Mouse (Mus musculus) embryo, embryonic 11.5 days (tissue): Measurements from ENCODE around the gene Rdh5.

Experiments used
- DNase-seq: peaks from one replicate; pipeline ENCODE4 v3.0.0-alpha.2; 2012; ENCODE audit warnings: low read depth, low spot score

The Rdh5 gene

DNA sequence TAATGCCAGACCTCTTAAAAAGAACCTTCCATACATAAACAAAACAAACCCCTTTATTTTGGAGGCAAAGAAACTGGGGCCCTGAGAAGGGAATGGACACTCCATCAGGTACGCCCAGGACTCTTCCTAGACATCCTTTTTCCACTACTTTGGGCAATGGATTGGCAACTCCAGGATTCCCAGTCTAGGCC lies at the start of gene Rdh5:
TSS of gene Rdh5 (minus strand) at position 67 of the 191 bp plus-strand sequence.
- no peak for DNase-seq

DNA sequence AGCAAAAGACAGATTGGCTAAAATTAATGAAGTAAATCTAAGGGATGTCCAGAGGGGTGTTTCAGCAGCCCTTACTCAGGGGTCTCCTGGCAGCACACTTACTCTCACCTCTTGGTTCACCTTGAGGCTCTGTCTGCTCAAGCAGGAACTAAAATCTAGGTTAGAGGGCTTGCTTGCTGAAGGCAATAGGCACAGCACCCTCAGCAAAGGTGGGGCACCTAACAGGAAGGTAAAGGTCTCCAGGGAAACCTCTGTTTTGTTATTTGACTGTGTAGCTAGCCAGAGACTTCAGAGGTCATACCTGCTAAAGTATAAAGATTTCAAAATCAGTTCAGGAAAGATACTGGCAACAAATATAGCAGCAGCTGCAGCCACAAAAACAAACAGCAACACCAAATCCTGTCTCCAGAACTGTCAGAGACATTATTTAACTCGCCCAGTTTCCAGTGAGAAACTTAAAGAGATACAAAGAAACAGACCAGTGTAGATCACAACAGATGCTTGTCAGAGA lies 48.1 kb upstream of the Rdh5 start:
- DNase-seq: no peak

DNA sequence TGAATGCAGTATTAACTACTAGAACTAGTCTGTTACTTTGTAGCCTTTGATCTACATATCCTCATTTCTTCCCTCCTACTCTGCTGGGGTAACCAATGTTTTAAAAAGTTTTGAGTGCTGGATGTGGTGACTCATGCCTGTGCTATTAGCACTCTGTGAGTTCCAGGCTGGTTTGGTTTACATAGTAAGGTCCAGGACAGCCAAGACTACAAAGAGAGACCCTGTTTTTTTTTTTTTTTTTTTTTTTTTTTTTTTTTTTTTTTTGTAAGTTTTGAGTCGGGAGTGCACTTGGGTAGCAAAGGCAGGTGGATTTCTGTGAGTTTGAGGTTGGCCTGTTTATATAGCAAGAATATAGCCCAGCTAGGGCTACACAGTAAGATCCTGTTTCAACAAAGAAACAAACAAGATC lies 45.7 kb upstream of the Rdh5 start:
- DNase-seq: no peak

DNA sequence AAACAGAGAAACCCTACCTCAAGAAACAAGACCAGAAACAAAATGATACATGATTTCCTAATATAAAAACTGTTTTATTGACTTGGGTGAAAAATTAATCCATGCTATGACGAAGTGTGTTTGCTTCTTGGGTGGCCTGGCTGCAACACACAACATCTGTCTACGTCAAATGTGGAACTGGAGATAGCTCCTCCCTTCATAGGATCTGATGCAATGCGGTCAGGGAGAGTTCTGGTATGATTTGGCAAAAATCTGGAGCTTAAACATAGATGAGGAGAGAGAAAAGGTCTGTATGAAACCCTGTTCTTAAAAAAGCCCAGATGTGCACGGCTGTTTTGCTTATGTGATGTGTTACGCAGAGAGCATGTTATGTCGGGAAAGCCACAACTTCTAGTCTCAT lies 43.2 kb upstream of the Rdh5 start:
- DNase-seq: no peak

DNA sequence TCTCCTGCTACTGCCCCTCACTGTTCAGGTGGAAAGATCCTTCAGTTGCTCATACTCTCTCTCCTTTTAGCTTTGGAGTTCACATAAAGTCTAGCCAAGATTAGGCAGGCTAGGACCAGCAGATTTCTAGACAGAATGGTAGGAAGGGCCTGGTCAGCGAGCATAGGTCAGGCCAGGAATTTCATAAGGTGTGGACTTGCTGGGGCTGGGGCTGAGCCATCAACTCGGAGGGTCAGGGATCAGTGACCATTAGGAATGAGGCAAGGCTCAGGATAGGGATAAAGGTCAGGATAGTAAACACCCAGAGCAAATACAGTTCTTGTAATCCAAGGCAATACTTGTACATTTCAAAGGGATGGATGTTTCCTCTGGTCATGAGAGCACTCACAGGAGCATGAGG lies 42.3 kb upstream of the Rdh5 start:
- no peak for DNase-seq

DNA sequence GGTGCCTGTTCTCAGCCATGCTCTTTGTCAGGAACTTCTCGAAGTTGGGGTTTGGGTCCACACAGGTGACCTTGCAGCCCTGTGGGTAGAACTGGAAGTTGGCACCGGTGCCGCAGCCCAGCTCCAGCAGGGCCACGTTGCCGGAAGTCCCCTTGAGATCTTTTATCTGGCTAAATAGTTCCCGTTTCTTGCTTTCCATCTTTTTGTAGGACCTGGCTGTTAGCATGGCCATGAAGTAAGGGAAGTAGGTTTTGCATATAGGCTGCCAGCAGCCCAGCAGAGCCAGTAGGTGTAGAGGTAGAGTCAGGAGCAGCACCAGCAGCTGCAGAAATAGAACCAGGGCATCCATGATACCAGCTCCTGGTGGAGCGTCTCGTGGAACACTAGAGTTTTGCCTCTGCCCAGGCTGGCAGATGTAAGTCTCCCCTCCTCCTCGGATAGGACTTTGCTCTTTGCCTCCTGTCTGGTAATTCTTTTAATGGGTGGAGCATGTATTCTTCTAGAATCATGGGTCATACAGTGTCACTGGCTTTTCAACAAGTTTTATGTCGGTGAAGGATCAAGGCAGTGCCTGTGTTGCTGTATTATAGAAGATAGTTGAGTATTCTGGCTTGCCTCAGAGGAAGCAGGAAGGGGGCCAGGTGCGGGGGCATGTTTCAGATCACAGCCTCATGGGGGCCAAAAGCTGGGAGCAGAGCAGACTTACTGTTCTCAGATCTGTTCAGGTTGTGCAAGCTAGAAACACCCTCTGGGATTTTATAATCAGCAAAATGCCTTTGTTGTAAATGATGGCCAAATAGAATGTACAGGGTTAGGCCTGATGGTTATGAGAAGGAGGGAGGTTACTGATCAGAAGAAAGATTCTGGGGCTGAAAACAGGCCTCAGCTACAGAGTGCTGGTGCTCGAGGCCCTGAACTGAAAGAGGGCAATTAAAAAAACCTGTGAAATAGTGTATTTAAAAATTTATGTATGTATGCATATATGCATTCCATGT lies 38.2 kb upstream of the Rdh5 start, which contains the start of gene Mettl7b:
TSS of gene Mettl7b (minus strand) at position 399 of the 995 bp plus-strand sequence.
- DNase-seq: no peak

DNA sequence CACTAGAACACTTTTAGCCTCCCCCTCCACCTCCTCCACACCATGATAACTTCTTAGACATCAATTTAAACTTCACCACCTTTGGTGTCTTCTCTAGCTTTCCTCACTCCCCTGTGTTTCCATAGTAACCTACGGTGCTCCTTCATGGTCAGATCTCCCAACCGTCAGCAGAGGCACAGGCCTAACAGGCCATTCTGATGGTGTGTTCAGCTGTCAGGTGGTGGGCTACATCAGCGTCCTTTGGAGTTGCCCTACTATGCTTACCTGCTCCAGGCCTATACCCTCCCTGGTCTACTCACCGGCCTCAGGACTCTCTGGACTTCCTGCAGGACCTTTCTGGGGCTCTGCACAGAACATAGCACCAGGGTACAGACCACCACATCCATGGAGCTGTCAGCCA lies 37.5 kb upstream of the Rdh5 start:
- no peak for DNase-seq

DNA sequence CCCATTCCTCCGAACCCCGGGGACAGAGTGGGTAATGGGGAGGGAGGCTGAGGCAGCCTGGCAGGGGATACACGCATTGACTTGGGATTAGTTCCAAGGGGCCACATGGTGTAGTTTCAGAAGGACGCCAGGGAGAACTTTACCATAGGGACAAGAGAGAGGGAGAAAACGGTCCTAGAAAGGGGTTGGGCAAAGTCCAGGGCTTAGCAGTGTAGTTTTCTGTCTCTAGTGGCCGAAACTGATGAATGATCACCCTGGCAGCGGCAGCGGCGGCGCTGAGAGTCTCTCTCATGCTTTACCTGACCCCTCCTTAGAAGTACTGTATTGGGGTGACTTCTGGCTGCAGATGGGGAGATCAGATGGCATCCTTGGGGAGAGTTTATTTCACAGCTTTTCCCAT lies 35.7 kb upstream of the Rdh5 start:
- no peak for DNase-seq

DNA sequence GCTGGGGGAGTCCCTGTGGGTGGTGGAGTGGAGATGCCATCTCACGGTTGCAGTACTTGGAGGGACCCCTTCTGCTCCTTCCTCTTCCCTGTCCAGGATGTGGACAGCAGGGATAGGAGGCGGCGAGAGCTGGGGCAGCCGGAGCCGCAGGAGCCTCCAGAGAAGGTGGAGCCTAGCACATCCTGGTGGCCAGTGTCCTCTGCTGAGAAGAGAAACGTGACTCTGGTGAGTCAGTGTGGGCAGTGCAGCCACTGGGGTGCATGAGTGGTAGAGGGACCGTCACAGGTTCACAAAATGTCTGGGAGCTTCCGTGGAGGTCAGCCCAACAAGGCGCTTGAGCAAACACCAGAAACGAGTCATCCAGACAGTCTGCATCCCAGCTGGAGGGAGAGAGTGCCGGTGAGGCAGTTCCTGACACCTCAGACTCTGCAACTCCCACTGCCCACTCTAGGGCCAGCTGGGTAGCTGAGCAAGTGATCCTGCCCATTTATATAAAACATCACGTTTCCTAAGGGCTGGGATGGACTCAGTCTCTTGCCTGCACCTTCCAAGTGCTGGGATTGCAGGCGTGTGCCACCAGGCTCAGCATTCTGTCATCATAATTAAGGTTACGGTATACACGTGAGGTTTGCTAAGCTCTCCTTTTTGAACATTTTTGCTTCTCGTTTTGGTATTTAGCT lies 27.7 kb upstream of the Rdh5 start:
- no peak for DNase-seq

DNA sequence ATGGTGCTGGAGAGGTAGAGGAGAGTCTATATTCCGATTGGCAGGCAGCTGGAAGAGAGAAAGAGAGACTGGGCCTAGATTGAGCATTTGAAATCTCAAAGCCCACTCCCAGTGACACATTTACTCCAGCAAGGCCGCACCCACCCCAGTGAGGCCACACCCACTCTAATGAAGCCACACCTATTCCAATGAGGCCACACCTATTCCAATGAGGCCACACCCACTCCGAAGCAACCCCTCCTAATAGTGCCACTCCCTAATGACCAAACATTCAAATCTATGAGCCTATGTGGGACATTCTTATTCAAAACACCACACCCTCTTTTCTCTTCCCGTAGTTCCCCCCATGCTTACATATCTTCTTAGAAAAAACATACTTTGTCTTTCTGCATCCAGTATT lies 24.8 kb upstream of the Rdh5 start:
- no peak for DNase-seq

DNA sequence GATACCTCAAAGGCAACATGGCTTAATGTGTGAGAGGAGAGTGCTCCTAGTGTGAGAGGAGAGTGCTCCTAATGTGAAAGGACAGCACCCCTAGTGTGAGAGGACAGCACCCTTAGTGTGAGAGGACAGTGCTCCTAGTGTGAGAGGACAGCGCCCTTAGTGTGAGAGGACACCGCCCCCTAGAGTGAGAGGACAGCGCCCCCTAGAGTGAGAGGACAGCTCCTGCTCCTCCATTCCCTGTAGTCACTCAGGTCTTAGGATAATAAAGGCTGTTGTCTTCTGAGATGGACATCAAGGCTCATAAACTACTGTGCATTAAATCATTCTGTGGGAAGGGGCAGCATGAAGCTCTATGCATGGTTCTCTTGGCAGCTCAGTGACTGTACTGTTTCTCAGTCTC lies 23.0 kb upstream of the Rdh5 start:
- DNase-seq: no peak

DNA sequence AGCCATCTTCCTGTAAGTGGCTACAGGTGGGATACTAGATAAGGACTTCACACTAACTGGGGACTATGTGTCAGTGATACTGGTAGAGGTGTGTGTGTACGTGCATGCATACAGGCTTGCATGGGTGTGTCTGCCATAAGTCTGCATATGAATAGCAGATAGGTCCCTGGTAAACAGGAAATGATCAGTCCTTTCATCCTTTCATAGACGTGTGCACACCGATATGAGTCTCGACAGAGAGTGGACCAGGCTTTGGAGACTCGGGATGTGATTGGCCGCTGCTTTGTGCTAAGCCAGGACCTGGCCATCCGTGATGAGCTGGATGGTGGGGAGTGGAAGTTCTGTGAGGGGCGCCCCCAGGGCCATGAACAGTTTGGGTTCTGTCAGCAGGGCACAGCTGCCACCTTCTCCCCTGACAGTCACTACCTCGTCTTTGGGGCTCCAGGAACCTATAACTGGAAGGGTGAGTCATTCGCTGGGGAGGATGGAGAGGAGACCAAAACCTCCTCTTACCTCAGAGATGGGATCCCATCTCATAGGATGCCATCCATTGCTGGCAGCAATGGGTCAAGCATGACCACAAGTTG lies 17.9 kb upstream of the Rdh5 start:
- no peak for DNase-seq

DNA sequence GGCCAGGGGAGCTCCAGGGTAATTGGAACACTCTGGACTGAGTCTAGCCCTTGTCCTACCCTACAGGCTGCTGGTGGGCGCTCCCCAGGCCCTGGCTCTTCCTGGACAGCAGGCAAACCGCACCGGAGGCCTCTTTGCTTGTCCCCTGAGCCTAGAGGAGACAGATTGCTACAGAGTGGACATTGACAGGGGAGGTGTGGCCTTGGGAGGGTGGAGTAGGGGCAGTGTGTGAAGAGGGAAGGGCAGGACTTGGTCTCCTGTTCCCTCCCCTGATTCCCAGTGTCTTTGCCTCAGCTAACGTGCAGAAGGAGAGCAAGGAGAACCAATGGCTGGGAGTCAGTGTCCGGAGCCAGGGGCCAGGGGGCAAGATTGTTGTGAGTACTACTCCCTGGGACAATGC lies 16.3 kb upstream of the Rdh5 start:
- no peak for DNase-seq

DNA sequence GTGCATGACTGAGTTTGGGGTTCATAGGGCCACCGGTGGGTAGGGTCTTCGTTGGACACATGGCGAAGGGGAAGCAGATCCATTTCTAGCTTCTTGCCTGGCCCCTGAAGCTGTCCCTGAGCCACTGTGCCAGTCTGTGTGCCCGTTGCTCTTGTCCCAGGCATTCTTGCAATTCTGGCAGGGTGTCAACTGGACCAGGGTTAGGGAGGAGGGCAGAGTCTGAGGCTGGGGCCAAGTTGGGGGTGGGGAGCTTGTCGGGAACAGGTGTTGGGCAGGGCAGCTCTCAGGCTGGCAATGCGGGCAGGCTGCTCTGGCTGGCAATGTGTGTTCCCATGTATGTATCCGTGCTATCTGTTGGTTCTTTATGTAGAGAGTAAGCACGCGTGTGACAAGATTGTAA lies 15.8 kb upstream of the Rdh5 start:
- DNase-seq: no peak

DNA sequence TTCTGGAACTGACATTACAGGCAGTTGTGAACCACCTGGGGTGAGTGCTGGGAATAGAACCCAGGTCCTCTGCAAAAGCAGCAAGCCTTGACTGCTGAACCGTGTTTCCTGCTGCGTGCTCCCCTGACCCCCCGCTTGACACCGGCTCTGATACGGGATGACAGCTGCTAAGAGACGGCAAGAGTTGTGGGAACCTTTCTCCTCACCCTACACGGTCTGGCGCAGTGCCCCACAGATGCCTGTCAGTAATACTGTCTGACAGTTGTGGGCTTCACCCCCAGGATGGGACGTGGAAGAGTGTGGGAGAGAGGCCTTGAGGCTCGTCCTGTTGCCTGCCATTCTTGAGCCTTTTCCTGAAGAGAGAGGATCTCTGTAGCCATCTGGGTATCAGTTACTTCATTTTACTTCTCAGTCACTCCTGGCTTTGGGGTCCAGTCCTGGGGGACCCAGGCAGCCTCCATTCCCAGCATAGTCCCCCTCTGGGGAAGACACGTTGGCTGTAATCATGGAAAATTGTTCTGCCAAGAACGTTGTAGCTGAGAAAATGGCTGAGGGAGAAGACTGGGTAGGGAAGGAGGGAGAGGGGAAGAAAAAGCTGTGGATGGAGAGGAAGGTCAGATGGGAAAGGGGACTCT lies 15.2 kb upstream of the Rdh5 start:
- no peak for DNase-seq

DNA sequence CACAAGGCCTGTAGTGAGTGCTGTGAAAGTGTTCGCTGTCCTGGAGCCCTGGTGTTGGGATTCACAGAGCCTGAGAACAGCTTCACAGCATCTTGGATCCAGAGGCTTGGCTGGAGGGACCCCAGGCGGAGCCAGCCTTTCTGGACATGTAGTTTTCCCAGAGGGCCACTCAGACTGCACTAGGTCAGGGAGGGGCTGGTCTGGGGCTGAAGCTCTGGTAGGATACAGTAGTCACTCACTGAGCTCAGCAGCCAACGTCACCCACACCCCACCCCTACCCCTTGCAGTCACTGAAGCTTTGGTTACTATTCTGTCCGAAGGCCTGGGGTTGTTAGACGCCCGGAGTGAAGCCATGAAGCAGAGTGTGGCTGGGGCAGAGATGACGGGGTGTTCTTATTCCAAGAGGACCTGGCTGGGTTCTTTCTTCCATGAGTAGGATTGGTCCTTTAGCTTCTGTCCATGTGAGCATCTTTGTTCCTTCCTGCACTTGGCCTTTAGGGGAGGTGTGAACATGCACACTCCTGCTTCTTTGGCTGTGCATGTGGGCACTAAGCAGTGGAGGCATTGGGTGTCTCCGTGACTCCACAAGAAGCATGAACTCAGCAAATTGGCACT lies 13.2 kb upstream of the Rdh5 start:
- DNase-seq: no peak

DNA sequence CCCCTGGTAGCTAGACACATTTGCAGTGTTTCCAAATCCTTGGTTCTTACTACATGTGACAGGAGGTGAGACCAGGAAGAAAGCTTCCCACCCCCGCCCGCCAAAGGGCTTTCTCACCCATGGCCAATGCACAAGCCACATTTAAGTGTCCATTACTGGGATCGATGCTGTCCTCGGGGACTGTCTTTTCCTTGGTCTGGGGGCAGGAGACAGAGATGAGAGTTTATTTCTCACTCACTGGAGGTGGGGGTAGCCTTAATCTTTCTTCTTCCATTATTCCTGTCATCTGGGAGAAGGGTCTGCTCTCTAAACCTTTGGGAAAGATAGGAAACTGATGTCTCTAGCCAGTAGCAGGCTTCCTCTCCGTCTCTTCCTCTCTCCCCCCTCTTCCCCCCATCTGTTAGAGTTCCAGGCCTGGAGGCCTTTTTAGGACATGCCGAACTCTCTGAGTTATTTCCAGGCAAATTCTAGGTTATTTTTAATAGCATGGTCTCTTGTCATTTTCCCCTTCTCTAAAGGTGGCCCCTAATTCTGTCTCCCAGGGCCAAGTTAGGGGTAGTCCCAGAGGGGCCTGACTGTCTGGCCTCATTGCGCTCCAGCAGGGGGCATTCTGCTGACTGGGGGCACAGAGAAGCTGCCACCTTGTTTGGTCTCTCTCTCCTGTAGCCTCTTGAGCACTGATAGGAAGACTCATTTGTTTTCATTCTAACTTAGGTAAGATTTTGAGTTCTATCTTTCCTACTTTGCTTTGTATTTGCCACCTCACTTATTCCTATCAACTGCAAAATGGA lies 12.5 kb upstream of the Rdh5 start:
- no peak for DNase-seq

DNA sequence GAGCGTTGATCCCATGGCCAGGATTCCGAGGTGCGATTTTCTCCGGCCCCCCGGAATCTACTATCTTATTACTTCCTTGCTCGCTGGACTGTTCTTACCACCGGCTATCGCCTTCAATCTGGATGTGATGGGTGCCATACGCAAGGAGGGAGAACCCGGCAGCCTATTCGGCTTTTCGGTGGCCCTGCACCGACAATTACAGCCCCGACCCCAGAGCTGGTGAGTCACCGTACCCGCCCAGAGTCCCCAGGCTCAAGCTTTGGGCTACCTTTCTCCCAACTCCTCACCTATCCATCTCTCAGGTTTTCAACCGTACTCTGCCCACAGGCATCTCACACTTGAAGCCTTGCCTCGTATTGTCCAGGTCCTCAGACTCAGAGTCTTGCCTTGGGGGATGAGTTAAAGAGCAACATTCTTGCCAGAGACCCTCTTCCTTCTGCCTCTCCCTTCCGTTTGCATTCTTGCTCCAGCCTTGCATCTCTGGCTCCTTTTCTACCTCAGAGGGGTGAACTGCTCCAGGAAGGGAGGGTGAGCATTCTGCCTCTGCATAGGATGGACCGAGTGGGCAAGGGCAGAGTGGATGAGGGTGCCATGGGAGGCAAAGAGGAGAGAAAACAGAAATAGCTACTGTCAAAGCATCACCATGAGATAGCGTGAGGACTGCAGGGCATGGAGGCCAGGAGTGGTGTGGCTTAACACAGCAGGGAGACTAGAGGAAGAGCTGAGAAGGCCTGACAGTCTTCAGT lies 11.5 kb upstream of the Rdh5 start:
- DNase-seq: no peak

DNA sequence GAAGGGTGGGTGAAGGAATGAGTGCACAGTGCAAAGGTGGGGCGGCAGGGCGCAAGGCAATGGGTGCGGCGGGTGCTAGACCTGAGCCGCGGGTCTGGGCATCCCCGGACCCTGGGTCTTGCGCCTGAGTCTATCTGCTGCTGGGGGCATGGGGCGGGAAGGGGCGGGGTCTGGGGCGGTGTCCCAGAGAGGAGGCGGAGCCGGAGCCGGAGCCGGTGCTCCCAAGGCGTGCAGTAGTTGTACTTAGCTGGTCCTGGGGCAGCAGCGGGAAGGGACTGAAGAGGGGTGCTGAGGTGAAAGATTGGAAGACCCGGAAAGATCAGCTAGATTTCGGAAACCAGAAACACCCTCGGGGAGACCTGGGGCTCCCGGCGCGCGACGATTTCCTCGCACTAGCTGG lies 10.9 kb upstream of the Rdh5 start, which contains the start of gene Itga7:
TSS of gene Itga7 (plus strand) at position 245 of the 400 bp plus-strand sequence.
- no peak for DNase-seq

DNA sequence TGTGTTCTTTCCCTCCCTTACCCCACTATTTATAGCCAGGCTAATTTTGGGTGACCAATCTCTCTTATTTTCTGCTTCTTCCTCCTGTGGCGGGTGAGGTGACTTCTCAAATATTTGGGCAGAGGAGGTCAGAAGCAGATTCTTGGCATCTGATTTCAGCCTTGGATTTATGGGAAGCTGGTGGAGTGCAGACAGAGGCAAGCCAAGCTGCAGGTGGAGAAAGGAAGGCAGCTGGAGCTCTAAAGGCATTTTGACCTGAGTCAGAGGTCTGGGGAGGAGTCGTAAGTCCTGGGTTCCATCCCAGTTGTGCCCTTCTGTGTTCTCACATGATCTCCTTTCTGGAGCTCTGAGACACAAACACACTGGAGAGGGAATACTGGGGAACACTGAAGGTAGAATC lies 8.8 kb upstream of the Rdh5 start:
- DNase-seq: no peak
